Mouse (Mus musculus) urinary bladder, postnatal 36 days (tissue): Measurements from ENCODE around the gene Spop.

Experiments used
- DNase-seq, 2 experiments: peaks; one replicate each; pipeline ENCODE4 v3.0.0; 2022; ENCODE audit warnings: low spot score in 2 of 2, mixed read lengths in 1 of 2

Spop gene

GRCm38 (mm10) chr11:95413641-95414535 lies at the start of gene Spop:
Spop (plus strand) TSS chr11:95414080.
- peak; percentile 90 to 95 for DNase-seq

- DNase-seq, result no peak
Measured at GRCm38 (mm10) chr11:95364388-95364787, 49.5 kb upstream of the Spop start.

GRCm38 (mm10) chr11:95365596-95365995 lies 48.3 kb upstream of the Spop start:
- peak; percentile 73 to 87 for DNase-seq

DNA sequence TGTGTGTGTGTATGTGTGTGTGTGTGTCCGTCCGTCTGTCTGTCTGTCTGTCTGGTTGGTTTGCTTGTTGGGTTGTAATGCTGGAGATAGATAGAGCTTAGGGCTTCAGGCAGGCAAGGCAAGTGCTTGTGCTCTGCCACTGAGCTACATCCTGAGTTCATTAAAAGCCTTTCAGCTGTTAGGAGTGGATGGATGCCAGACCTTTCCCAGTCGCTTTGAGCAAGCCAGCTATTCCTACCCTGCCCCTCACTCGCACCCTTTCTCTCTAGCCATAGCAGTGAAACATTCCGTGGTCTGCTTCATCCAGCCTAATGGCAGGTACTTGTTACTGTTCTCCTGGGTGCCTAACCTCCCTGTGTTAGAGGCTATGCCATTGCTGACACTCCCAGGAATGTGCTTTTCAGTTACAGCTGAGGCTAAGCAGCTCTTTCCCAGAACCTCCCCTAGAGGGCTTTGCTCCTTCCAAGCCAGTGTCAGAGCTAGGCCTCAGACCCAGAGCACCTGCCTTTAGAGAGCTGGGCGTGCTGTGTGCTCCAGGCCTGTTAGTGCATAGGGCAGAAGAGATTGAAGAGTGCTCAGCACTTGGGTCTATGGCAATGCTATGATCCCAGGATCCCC lies 47.5 kb upstream of the Spop start:
- DNase-seq, result no peak

DNA sequence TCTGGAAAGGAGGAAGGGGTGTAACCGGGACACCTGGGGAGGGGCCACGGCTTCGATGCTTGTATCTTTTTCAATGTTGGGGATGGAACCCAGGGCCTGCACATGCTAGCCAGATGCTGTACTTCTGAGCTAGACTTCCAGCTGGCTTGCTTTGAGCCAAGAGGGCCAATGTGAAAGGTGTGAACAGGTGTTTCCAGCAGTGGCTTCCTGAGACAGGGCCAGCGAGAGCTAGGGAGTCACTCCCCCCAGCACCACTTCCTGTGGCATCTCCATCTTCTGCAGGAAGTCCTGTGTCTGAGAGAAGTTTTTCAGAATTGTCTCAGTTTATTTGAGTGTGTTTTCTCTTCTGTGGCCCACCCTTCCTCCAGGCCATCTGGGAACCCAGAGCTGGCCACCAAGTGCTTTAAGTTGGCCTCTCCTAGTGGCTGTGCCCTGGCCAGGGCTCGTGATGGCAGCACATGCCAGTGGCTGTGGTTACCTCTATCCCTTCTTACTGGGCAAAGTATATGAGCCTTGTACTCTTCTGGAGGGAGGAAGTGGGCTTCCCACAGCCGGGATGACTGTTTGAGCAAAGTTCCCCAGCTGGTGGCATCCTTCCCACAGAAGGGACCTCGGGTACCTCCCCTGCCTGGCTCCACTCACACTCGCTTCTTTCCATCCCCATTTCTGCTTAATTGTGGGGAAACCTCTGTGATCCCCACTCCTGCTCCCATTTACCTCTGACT lies 46.7 kb upstream of the Spop start:
- no peak for DNase-seq

GRCm38 (mm10) chr11:95368231-95368823 lies 45.6 kb upstream of the Spop start:
- no peak for DNase-seq

GRCm38 (mm10) chr11:95368871-95369270 lies 45.0 kb upstream of the Spop start:
- DNase-seq, result no peak

DNA sequence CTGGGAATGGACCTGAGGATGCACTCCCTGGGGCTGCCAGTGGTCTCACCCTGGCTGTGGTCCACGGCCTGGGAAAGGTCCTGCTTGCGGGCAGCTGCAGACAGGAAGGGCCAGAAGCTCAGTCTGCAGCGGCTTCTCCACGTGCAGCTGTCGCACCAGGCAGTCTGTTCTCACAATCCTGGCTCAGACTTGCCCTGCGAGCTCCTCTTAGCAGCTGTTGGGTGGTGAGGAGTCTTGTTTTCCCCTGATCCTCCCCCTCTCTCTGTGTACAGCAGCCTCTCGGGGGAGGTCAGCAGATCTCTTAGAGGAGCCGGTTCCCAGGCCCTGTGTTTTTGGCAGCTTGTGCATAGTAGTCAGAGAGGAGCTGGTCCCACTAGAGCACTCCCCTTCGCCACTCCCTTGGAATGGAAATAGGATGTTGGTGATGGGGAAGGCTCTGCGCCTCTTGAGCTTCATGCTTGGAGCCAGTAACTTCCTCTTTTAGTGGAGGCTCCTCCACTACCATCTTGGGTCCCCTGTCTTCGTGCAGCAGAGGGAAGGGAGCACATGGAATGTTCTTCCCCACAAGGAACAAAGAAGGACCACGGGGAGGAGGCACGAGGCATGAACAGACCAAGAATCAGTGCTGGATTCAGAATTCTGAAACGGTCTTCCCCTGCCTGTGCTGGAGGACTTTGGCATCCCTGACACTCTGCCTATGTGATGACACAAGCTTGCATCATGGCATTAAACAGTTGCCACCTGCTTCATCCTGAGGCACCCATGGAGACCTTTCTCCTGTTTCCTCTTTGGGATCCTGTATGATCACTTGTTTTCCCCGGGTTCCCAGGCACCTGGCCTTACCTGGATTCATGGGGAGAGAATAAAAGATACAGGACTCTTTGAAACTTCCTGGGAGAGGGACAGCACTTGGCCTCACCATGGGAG lies 43.7 kb upstream of the Spop start:
- peak in 1 of 2 experiments; percentile 64 for DNase-seq

DNA sequence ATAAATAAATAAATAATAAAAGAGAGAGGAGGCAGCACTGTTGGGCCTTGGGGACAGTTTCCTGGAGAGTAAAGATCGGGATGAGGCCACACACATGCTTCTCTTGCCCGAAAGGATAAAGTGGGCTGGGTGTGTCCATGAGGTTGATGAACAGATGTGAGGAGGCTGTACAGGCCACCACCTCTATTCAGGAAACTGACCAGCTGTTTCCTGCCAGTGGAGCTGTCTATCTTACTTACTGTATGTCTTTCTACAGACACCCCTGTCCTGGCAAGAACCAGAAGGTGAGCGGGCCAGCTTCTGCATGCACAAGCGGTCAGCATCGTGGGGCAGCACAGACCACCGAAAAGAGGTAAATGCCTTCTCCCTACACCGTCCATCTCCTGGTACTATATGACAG lies 42.7 kb upstream of the Spop start:
- DNase-seq, result no peak

DNA sequence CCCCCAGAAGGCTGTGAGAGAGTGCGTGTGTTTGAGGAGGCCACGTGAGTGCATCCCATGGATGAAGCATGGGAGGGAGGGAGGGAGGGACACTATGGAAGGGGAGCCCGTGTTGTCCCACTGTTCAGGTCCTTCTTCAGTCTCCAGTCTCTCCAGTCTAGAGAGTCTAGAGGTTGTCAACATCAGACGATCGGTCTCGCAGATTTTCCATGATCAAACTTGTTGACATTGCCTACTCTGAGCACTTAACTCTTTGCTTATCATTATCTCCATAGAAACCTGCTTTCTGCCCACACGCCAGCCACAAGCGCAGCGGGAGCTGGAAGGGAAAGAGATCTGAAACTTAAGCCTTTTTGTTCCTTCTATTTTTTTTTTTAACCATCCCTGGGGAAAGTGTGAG lies 35.0 kb upstream of the Spop start:
- DNase-seq, result no peak

DNA sequence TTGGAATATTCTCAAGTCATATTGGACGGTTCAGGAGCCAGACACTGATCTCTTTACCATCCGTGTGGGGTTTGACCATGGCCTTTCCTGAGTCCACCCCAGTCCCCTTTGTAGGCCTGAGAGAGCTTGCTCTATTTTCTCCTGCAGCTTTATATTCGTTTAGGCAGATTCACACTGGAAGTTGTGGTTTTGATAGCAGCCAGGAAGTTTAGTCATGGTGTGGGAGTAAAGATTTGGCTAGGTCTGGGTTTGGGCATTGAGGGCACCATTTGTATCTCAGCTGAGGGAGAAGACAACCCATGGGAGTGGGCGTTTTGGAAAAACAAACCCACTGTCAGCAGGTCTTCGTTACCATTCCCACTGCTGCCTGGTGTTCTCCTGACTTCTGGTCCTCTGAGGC lies 34.3 kb upstream of the Spop start:
- DNase-seq, result no peak

- no peak for DNase-seq
Measured at GRCm38 (mm10) chr11:95380711-95381110, 33.2 kb upstream of the Spop start.

DNA sequence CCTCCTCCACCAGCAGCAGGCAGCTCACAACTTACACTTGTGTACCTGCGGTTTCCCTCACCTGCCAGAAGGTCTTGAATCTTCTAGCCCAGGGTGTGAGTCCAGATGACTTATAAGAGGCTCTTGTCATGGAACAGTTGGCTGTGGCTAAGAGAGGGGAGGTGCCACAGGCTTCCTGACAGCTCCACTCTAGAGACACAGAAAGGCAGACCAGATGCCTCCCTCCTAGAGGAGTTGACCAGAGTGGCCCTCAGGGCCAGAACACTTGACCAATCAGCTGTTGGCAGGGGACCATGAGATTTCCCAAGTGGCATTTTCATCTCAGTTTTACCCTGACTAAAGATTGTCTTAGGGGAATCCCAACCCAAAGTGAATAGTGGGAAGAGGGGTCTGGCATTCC lies 32.7 kb upstream of the Spop start:
- DNase-seq, result no peak

- no peak for DNase-seq
Measured at GRCm38 (mm10) chr11:95383331-95383986, 30.4 kb upstream of the Spop start.

DNA sequence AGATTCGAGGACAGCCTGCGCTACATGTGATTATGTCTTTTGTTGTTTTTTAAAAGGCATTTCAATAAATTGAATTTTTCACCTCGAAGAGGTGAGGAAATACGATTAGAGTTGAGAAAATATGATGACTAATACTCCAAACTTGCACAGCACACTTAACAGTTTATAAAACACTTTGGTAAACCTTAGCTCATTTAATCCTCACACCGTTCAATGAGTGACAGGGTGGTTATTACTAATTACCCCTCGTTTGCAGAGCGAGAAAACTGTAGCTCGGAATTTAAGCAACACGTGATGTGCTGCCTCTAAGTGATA lies 29.9 kb upstream of the Spop start:
- DNase-seq, result no peak

GRCm38 (mm10) chr11:95384319-95384972 lies 29.4 kb upstream of the Spop start, which contains the start of gene Slc35b1:
Slc35b1 (plus strand) TSS chr11:95384692.
- peak; percentile 92 to 93 for DNase-seq

DNA sequence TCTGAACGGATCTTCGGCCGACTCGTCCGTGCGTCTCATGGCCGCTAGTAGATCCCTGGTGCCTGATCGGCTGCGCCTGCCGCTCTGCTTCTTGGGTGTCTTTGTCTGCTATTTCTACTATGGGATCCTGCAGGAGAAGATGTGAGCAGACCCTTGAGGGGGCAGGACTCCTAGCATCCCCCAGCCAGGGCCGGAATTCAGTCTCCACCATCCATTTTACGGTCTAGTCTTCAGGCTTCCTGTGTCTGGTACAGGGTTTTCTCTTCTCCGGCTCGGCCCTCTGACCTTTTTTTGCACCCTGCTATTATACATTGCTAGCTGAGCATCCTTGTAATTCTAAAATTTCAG lies 28.9 kb upstream of the Spop start:
- no peak for DNase-seq

DNA sequence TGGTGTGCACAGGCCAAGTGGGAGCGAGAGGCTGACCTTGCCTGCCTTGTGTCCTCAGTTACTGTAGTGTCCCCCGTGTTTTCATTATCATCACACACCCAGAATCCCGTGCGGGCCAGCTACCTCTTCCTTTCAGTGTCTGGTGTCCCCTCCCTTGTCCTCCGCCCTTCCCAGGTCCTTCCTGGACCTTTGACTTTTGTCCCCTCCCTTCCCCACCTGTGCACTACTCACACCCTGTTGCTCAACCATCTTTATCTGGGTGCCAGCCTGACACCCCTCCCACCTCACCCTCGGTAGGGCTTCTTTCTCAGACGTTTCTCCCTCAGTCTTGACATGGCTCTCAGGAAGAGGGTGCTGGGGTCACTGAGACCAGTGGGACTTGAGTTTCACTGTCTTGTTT lies 26.5 kb upstream of the Spop start:
- DNase-seq, result no peak

DNA sequence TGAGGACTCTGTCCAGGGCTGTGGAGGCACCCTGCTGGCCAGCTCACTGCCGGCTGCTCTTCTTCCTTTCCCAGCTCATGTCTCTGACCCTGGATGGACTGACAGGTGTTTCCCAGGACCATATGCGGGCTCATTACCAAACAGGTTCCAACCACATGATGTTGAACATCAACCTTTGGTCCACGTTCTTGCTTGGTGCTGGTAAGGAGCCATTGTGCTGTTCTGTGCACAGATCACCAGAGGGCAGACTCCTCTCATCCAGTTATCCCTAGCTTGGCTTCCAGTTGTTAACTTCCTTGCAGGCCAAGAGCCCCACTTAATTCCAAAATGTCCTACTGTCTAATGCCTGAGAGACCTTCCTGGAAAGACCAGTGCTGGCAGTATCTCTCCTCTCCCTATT lies 24.9 kb upstream of the Spop start:
- DNase-seq, result no peak

GRCm38 (mm10) chr11:95390420-95390819 lies 23.5 kb upstream of the Spop start:
- DNase-seq, result no peak
